27 mouse cellular contexts compared by ENCODE assay signal in the genomic region with DNA sequence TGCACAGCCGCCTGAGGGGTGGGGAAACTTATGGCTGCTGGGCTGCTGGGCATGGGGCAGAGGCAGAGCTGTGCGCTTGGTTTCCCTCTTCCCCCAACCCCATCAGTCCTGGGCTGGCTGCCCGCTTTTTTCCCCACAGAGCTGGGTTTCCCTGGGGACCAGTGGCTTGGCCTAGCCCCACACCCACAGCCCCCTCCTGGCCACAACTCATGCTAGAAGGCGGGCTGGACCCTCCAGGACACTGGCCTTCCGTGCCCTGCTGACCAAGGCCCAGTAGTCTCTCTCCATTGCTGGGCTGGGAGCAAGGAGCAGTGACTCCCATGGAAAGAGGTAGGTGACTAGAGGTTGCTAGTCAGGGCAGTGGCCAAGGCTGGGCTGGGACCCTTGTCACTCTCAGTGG. TPM values are rescaled to one million over a fixed set of nuclear protein-coding genes. Genes with fewer than 3 reads are reported as not detected.
DNase-seq lines count a peak whose midpoint lies in the region; ATAC-seq and TF ChIP-seq lines count a peak whose summit lies in the region.
"Had no signal": no experiment of that assay in that cellular context is flagged by ENCODE, and none has a peak within 500 bp of the region (broad histone marks: within the 10 kb centered on the region; RNA-seq: fewer than 3 reads in every experiment).

No protein-coding gene starts in this region.

- no peak overlapping the region for H3K9ac ChIP-seq in hindbrain, postnatal 0 days (replicated peaks; ENCODE audit: low read length)
- no peak overlapping the region for H3K9ac ChIP-seq in hindbrain, embryonic 13.5 days
- H3K9ac ChIP-seq: embryonic facial prominence, embryonic 12.5 days; forebrain, embryonic 15.5 days; heart, embryonic 12.5 days; kidney, embryonic 15.5 days; limb, embryonic 13.5 days; liver, embryonic 14.5 days; lung, embryonic 15.5 days; stomach, embryonic 15.5 days had no signal

- TF ChIP-seq CTCF in hindbrain, postnatal 0 days (IDR thresholded peaks at IDR 0.05; ENCODE audit: low read depth) = no peak

- WGBS in hindbrain, postnatal 0 days = 78% methylated on average over 5 of the region's 5 CpGs
- WGBS in hindbrain, embryonic 13.5 days = 86% methylated on average over 5 of the region's 5 CpGs

- no peaks in the 10 kb centered on the region for H3K27me3 ChIP-seq in hindbrain, postnatal 0 days (ENCODE audit: insufficient read depth, low read length)
- H3K27me3 ChIP-seq in hindbrain, embryonic 13.5 days = peaks cover 24% of the 10 kb centered on the region

- H3K36me3 ChIP-seq in hindbrain, postnatal 0 days (ENCODE audit: insufficient read depth, low read length) = 0 out of 2 replicates have a peak, but pooled peaks cover 3% of the 10 kb centered on the region
- peaks cover 8% of the 10 kb centered on the region for H3K36me3 ChIP-seq in hindbrain, embryonic 13.5 days
- H3K36me3 ChIP-seq: stomach, embryonic 15.5 days had no signal

- DNase-seq in cerebellum, adult 11 months = peak; percentile 65
- DNase-seq in cerebellum, postnatal 4 days (ENCODE audit: low spot score in 2 of 2) = no peak
- DNase-seq in hindbrain, postnatal 0 days (ENCODE audit: low spot score) = peak; percentile 30
- peak; percentile 69 to 79 for DNase-seq in right cerebral cortex, postnatal 10 days (ENCODE audit: low spot score in 2 of 2)
- no peak for DNase-seq in right cerebral cortex, postnatal 25 days
- DNase-seq in urinary bladder, adult 2 months (ENCODE audit: low spot score) = no peak
- DNase-seq: adrenal gland, adult 8-10 months; heart, postnatal 14 days; kidney, postnatal 4 days; lung, postnatal 4 days; thymus, adult 18-20 months; thymus, postnatal 4 days had no signal

- H3K9me3 ChIP-seq in hindbrain, postnatal 0 days (ENCODE audit: low read length) = no peaks in the 10 kb centered on the region
- no peaks in the 10 kb centered on the region for H3K9me3 ChIP-seq in hindbrain, embryonic 13.5 days
- H3K9me3 ChIP-seq: embryonic facial prominence, embryonic 12.5 days; forebrain, embryonic 15.5 days; heart, embryonic 12.5 days; kidney, embryonic 15.5 days; limb, embryonic 13.5 days; lung, embryonic 15.5 days; midbrain, embryonic 10.5 days; stomach, embryonic 15.5 days had no signal

- no peak overlapping the region for H3K4me2 ChIP-seq in hindbrain, postnatal 0 days (ENCODE audit: low read depth, low read length)
- H3K4me2 ChIP-seq in hindbrain, embryonic 13.5 days = no peak overlapping the region
- H3K4me2 ChIP-seq: embryonic facial prominence, embryonic 12.5 days; forebrain, embryonic 15.5 days; heart, embryonic 12.5 days; kidney, embryonic 15.5 days; limb, embryonic 13.5 days had no signal

- H3K27ac ChIP-seq in hindbrain, postnatal 0 days = no peak overlapping the region
- H3K27ac ChIP-seq in hindbrain, embryonic 13.5 days = no peak overlapping the region
- H3K27ac ChIP-seq: embryonic facial prominence, embryonic 12.5 days; forebrain, embryonic 15.5 days; kidney, embryonic 15.5 days; limb, embryonic 13.5 days; liver, embryonic 14.5 days; lung, embryonic 15.5 days; midbrain, embryonic 10.5 days; stomach, embryonic 15.5 days had no signal

- no peak for ATAC-seq in hindbrain, postnatal 0 days
- ATAC-seq in hindbrain, embryonic 13.5 days (ENCODE audit: low FRiP score) = no peak
- 0 out of 2 replicates have a peak, but pooled peaks have one; percentile 9 for ATAC-seq in erythroblast, adult 5-6 weeks (replicated peaks; ENCODE audit: low FRiP score, poor library complexity, severe bottlenecking)
- ATAC-seq: forebrain, embryonic 15.5 days; hindbrain, embryonic 16.5 days; intestine, postnatal 0 days had no signal

- no peak overlapping the region for H3K4me3 ChIP-seq in hindbrain, postnatal 0 days (ENCODE audit: low read length)
- H3K4me3 ChIP-seq in hindbrain, embryonic 13.5 days = no peak overlapping the region
- H3K4me3 ChIP-seq: embryonic facial prominence, embryonic 12.5 days; forebrain, embryonic 15.5 days; heart, embryonic 12.5 days; kidney, embryonic 15.5 days; limb, embryonic 13.5 days; lung, embryonic 15.5 days; midbrain, embryonic 10.5 days; stomach, embryonic 15.5 days had no signal

- H3K4me1 ChIP-seq in hindbrain, postnatal 0 days (ENCODE audit: insufficient read depth, low read length) = peaks cover under 1% of the 10 kb centered on the region; the same call in 1 of the 2 replicates
- peaks cover 17% of the 10 kb centered on the region for H3K4me1 ChIP-seq in hindbrain, embryonic 13.5 days (replicated peaks)

RNA-seq across cellular contexts. Expression of a gene that starts 1.7 kb away (rescaled TPM):
- 13.8 and 16.8 TPM in 2 replicates for total RNA-seq in hindbrain, postnatal 0 days (2014; rRNA removed)
- polyA plus RNA-seq in hindbrain, postnatal 0 days (2015; fragmentation: Nextera tagmentation; extraction: Ambion mirVana) = 15.7 and 17.4 TPM in 2 replicates
- 5.7 and 6.3 TPM in 2 replicates for polyA plus RNA-seq in hindbrain, embryonic 13.5 days (2015; fragmentation: Nextera tagmentation; extraction: Ambion mirVana)
- not detected in 2 replicates for total RNA-seq in erythroblast, adult 5-6 weeks (2015; ENCODE audit: low replicate concordance)
- not detected in 2 replicates for total RNA-seq in erythroblast, adult 5-6 weeks (2017; ENCODE audit: low replicate concordance)
- 0.50 and 0.76 TPM in 2 replicates for polyA plus RNA-seq in urinary bladder, adult 2 months (2012; rRNA removed)
- total RNA-seq: common myeloid progenitor, adult 5-6 weeks; monocyte, adult 5-6 weeks had no signal

RNA-seq across cellular contexts. Expression of a gene that starts 17.3 kb away (rescaled TPM):
- 191 and 279 TPM in 2 replicates for total RNA-seq in hindbrain, postnatal 0 days (2014; rRNA removed)
- polyA plus RNA-seq in hindbrain, postnatal 0 days (2015; fragmentation: Nextera tagmentation; extraction: Ambion mirVana) = 82.2 and 89.8 TPM in 2 replicates
- 133 TPM in 2 replicates for polyA plus RNA-seq in hindbrain, embryonic 13.5 days (2015; fragmentation: Nextera tagmentation; extraction: Ambion mirVana)
- 5.2 and 26.1 TPM in 2 replicates for total RNA-seq in erythroblast, adult 5-6 weeks (2015; ENCODE audit: low replicate concordance)
- 10.3 and 22.4 TPM in 2 replicates for total RNA-seq in erythroblast, adult 5-6 weeks (2017; ENCODE audit: low replicate concordance)
- 105 and 123 TPM in 2 replicates for polyA plus RNA-seq in urinary bladder, adult 2 months (2012; rRNA removed)

RNA-seq across cellular contexts. Expression of a gene that starts 39.4 kb away (rescaled TPM):
- 74.8 and 83.1 TPM in 2 replicates for total RNA-seq in hindbrain, postnatal 0 days (2014; rRNA removed)
- 54.9 and 68.7 TPM in 2 replicates for polyA plus RNA-seq in hindbrain, postnatal 0 days (2015; fragmentation: Nextera tagmentation; extraction: Ambion mirVana)
- polyA plus RNA-seq in hindbrain, embryonic 13.5 days (2015; fragmentation: Nextera tagmentation; extraction: Ambion mirVana) = 79.1 and 86.2 TPM in 2 replicates
- 7.7 and 16.3 TPM in 2 replicates for total RNA-seq in erythroblast, adult 5-6 weeks (2015; ENCODE audit: low replicate concordance)
- total RNA-seq in erythroblast, adult 5-6 weeks (2017; ENCODE audit: low replicate concordance) = 8.1 and 16.1 TPM in 2 replicates
- polyA plus RNA-seq in urinary bladder, adult 2 months (2012; rRNA removed) = 19.2 and 19.3 TPM in 2 replicates

RNA-seq across cellular contexts. Expression of a gene that starts 39.8 kb away (rescaled TPM):
- 61.0 and 66.8 TPM in 2 replicates for total RNA-seq in hindbrain, postnatal 0 days (2014; rRNA removed)
- polyA plus RNA-seq in hindbrain, postnatal 0 days (2015; fragmentation: Nextera tagmentation; extraction: Ambion mirVana) = 57.5 and 59.5 TPM in 2 replicates
- 68.2 and 69.0 TPM in 2 replicates for polyA plus RNA-seq in hindbrain, embryonic 13.5 days (2015; fragmentation: Nextera tagmentation; extraction: Ambion mirVana)
- 9.8 and 11.9 TPM in 2 replicates for total RNA-seq in erythroblast, adult 5-6 weeks (2015; ENCODE audit: low replicate concordance)
- total RNA-seq in erythroblast, adult 5-6 weeks (2017; ENCODE audit: low replicate concordance) = 3.8 and 7.7 TPM in 2 replicates
- polyA plus RNA-seq in urinary bladder, adult 2 months (2012; rRNA removed) = 52.6 and 59.0 TPM in 2 replicates

Comparison
In these comparisons a context has a peak if more than half of its experiments do, and no peak if none do; other contexts are left out.
1. DNase-seq: peak in cerebellum, adult 11 months (single experiment), hindbrain, postnatal 0 days (single experiment) and right cerebral cortex, postnatal 10 days (2 of 2); none in cerebellum, postnatal 4 days (0 of 2), right cerebral cortex, postnatal 25 days (single experiment) and urinary bladder, adult 2 months (single experiment).